Mouse (Mus musculus) brain, embryonic 14.5 days (tissue): ENCODE data around the gene Abcd2. TPM values are rescaled to one million over a fixed set of nuclear protein-coding genes. Genes with fewer than 3 reads are reported as not detected.

ENCODE experiments used
- DNase-seq: peaks from one replicate; pipeline ENCODE4 v3.0.0-alpha.2; 2011; ENCODE audit warnings: low read depth
- CTCF ChIP-seq: fragments of 200-500 bp; IDR thresholded peaks from 2 replicates; pipeline ENCODE4 v1.5.1; 2012; ENCODE audit warnings: inconsistent platforms, mild to moderate bottlenecking, moderate library complexity, borderline replicate concordance; ENCODE audit not compliant: insufficient read depth, insufficient read length; ENCODE audit errors: extremely low read depth
- POLR2A ChIP-seq: fragments of 200-500 bp; IDR thresholded peaks from 2 replicates; pipeline ENCODE4 v1.6.1; 2012; ENCODE audit warnings: mild to moderate bottlenecking, inconsistent platforms, borderline replicate concordance; ENCODE audit not compliant: poor library complexity, insufficient read depth, insufficient read length, severe bottlenecking; ENCODE audit errors: extremely low read depth
- polyA plus RNA-seq: library from polyadenylated mRNA; depleted of rRNA; stranded (reverse); fragments of >200 nt; gene quantifications from 2 replicates; pipeline ENCODE4 v1.2.3, GENCODE M21; 2012

Gene Abcd2
- polyA plus RNA-seq, 1 experiment: 5.7 TPM

- TF ChIP-seq CTCF: no peak
- no peak for TF ChIP-seq POLR2A
- DNase-seq: no peak
Observed at GRCm38 (mm10) chr15:91186358-91186757, 5.2 kb downstream of the Abcd2 start.

DNA sequence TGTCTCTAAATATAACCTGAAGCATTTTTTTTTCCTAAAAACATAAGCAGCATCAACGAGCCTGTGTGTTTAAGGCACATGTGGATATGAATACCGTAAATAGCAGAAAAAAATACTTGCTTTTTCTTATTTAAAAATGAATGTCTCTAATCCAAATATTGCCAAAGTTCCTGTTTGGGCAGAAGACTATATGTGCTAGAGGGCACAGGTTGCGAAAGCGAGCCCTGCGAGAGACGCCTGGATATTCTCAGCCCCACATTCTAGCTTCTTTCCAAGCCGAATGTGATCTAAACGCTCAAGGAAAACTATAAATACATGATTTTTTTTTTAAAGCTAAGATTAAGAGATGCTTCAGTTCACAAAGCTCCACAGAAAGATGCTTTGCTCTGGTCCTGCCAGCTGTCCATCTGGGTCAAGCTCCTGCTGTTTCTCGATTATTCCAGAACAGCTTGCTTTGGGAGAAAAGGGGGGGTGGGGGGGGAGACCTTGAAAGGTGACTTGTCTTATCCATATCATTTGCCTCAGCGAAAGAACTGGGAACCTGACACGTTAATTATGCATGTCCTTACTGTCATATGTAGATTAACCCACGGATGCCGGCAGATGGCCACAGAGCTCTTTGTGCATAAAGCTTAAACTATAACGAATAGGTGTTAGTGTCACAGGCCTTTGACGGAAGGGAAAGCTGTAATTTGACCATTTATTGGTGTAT, 11.5 kb downstream of the Abcd2 start:
- no peak for TF ChIP-seq POLR2A
- no peak for TF ChIP-seq CTCF
- peak; percentile 80 for DNase-seq

DNA sequence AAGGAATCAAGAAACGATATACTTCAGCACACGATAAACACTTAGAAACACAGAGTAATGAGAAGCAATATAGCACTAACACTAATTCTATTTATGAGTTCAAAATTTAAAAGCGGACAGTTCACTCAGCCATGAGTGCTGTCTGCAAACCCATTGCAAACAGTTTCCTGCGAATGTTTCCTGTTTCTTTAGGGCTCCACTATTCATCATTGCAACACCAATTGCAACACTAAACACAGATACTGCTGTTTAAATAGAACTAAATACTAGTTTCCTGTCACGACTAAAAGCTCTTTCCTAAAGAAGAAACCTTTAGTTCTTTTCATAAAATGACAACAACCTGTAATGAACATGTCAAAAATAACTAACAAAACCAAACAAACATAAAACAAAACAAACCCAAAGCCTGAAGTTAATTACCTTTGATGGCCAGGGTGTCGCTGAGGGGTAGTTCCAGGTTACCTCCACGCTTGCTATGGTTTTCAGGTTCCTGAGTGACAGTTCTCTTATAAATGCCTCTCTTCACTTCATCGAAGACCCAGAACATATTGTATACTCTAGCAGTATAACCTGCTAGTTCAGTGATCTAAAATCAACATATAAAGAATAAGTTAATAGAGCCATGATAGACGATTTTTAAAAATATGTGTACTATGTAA, 12.8 kb downstream of the Abcd2 start:
- no peak for TF ChIP-seq POLR2A

DNA sequence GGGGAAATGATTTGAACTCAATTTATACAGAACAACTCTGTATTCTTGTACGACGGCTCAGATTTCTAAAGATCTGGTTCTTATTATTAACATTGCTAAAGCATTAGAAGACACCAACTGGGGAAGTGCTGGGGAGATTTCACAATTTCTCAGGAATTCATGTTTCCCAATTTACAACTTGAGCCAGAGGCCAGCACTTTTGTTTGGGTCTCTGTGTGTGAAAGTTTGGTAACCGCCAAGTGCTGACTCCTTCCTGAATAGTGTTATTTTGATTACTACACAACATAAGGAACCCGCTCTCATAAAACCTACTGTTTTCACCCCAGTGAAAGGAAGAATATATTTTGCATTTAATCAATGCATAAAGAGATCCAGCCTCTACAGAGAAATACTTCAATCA, 19.4 kb downstream of the Abcd2 start:
- peak; percentile 42 for DNase-seq
- no peak for TF ChIP-seq POLR2A
- TF ChIP-seq CTCF: no peak

More for the DNA sequence above, 12.8 kb downstream of the Abcd2 start:
- DNase-seq: no peak

GRCm38 (mm10) chr15:91171332-91171731, 20.3 kb downstream of the Abcd2 start:
- peak; percentile 69 for DNase-seq
- TF ChIP-seq POLR2A (no peak), CTCF (no peak)

- TF ChIP-seq POLR2A (no peak), CTCF (no peak)
- DNase-seq: peak; percentile 87
Observed at GRCm38 (mm10) chr15:91170602-91171328, 20.8 kb downstream of the Abcd2 start.

- no peak for DNase-seq
- no peak for TF ChIP-seq POLR2A
- no peak for TF ChIP-seq CTCF
Observed at GRCm38 (mm10) chr15:91167850-91168562, 23.6 kb downstream of the Abcd2 start.

DNA sequence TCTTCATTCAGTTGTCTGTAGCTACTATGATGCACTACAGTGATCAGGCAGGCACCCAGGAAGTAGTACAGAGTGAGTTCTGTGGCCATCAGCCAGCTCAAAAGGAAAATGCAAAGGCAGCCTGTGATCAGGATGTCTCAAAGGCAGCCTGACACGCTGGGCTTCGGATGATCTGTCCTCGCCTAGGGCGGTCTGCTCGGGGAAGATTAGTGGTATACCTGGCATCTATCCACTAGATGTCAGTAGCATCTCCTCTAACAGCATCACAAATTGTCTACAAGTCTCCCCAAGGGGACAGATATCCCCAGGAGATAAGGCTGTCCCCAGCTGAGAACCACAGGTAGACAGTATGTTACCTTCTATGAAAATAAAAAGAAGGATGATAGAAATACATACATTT, 26.6 kb downstream of the Abcd2 start:
- peak; percentile 75 for DNase-seq

DNA sequence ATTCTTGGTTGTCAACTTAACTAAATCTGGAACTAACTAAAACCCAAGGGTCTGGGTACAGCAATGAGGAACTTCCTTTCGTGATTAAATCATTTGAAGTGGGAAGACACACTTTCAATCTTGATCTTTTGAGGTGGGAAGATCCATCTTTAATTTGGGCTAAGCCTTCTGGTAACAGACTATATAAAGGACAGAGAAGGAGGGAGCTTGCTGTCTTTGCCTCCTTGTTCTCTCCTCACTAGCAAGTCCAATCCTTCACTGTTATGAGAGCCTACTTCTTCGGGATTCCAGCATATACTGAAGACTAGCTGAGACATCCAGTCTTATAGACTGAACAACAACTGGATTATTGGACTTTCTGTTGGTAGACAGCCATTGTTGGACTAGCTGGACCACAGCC, 28.1 kb downstream of the Abcd2 start:
- no peak for DNase-seq
- TF ChIP-seq POLR2A (no peak), CTCF (no peak)

More for the DNA sequence above, 26.6 kb downstream of the Abcd2 start:
- peak; percentile 55; the same call in 1 of the 2 replicates for TF ChIP-seq CTCF
- TF ChIP-seq POLR2A: no peak

GRCm38 (mm10) chr15:91161153-91161552, 30.4 kb downstream of the Abcd2 start:
- DNase-seq: no peak
- no peak for TF ChIP-seq POLR2A
- no peak for TF ChIP-seq CTCF

DNA sequence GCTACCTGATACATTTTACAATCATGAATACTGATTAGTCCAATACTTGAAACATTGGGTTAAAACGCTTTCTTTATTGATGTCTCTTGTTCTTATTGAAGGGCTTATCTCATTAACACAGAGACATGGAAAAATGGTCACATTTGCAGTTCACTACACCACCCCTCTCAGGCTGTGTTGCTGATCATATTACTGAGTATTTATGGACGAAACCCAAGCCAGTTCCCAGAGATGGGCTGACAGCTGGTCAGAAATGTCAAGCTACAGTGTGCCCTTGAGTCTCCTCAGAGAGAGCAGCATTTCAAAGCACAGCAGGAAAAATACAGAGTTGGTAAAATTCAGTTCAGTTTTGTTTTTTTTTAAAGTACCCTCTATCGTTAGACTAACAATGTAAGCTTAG, 38.3 kb downstream of the Abcd2 start:
- TF ChIP-seq POLR2A (no peak), CTCF (no peak)

GRCm38 (mm10) chr15:91152592-91152991, 39.0 kb downstream of the Abcd2 start:
- peak; percentile 42 for DNase-seq

More for the DNA sequence above, 38.3 kb downstream of the Abcd2 start:
- no peak for DNase-seq

More at GRCm38 (mm10) chr15:91152592-91152991, 39.0 kb downstream of the Abcd2 start:
- TF ChIP-seq CTCF (no peak), POLR2A (no peak)
